Mouse (Mus musculus) adrenal gland, adult (tissue): ENCODE measurements around the gene Susd3.
A peak's percentile ranks its signal among the peaks of the same experiment; 100 is the strongest.

Experiments
- DNase-seq, 2 experiments: peaks; one replicate each; pipeline ENCODE4 v3.0.0; 2022 to 2023; ENCODE audit warnings: low spot score in 1 of 2; ENCODE audit not compliant: inconsistent age in 2 of 2

Gene Susd3

DNA sequence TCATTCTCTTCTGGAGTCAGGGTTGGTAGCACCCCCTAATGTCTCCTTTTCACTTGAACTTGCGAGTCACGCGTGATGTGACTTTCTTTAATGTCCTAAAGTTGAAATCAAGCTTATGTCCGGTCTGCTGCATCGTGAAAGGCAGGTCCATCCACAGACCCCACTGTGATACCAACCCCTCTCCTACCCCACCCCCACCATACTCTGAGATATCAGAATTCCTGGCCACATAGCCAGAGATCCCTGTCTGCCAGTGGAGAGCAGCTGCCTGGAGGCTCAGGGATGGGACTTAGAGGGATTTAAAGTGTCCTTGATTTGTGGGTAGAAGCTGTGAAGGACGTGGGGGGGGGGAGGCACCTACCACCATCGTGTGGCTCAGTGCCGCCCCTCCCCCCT lies at the start of gene Susd3:
Susd3 (minus strand) TSS at position 240 of the 396 bp plus-strand sequence.
- DNase-seq, result no peak

DNA sequence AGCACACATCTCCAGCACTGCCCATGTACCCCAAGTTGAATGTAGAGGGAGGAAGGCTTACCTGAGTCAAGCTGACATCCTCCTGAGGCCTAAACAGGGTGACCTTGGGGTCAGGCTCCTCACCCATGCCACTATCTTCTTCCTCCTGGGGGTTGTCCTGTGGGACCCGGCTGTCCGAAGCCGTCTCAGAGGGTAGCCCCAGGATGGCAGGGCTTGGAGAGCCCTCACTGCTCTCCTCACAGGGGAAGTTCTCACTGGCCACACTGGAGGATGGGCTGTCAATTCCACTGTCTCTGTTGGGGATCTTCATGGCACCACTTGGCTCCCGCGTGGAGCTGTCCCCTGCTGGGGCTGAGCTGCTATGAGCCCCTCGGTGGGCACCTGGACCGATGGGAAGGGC lies 47.8 kb upstream of the Susd3 start:
- DNase-seq, result no peak

DNA sequence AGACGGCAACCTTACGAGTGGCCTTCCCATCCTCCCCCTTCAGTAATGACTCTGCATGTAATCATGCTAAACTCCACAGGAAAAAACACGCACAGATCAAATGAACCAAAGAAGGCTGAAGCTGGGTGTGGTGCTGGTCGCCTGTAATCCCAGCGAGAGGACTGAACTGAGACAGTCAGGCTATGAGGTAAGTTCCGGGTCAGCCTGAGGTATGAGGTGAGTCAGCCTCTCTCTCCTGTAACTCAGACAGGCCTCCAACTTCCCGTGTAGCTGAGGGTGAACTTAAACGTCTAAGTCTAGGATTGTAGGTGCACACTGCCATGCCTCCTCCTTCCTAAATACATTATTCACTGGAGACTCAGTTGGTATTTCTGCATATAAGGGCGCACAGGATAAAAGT lies 45.6 kb upstream of the Susd3 start:
- DNase-seq, result no peak

DNA sequence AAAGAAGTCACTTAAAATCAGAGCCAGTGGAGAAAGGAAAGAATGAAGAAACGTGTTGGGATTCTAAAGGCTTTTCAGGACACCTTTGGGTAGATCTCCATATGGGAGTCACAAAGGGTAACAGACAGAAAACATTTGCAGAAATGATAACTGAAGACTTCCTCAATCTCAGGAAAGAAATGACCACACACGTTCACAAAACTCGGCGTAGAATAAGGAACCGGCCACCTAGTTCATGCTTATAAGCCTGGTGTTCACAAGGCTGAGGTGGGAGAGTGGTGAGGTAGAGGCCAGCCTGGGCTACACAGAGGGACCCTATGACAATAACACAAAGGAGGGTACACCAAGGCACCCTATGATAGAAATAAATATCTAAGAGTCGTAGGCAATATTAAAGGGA lies 43.4 kb upstream of the Susd3 start:
- DNase-seq, result no peak

DNA sequence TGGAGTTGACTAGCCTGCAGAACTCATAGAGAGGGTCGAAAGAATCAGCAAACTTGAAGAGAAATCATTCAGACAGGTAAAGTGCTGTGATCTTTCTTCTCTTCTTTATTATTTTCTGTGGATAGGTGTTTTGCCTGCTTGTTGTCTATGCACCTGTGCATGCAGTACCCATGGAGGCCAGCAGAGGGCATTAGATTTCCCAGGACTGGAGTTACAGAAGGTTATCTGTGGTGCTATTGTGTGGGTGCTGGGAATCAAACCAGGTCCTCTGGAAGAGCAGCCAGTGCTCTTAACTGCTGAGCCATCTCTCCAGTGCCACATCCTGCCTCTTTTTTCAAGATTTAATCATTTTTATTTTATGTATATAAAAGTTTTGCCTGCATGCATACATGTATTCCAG lies 42.9 kb upstream of the Susd3 start:
- no peak for DNase-seq

DNA sequence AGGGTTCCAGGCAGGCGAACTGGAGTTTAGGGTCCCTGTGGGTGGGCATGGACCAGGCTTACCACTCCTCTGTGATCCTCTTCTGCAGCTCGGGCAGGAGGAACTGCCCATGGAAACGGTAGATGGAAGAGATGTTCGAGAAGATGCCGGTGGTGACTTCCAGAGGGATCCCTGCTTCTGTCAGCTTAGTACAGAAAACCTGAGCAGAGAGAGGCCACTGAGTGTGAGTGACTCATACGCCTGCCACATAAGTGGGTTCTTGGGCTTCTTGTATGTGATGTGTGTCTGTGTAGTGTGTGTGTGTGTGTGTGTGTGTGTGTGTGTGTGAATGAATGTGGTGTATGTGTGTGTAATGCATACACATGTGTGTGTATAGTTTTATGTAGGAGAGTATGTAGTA lies 38.7 kb upstream of the Susd3 start:
- no peak for DNase-seq

DNA sequence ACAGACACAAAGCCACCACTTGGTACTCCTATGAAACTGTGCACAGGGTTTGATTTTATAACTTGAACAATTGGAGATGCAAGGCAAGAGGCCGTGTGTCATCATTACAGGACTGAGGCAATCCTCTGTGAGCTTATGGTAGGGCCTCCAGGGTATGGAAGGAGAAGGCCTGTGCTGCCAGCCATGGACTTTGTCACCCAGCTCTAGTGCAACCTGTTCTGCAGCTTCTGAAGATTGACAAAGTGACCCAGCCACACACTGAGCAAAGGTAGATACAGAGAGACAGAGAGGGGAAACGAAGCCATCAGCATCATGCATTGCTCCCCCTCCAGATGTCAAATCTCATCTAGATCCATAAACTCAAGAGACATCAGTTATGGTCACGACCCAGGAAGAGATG lies 38.2 kb upstream of the Susd3 start:
- DNase-seq, result no peak

DNA sequence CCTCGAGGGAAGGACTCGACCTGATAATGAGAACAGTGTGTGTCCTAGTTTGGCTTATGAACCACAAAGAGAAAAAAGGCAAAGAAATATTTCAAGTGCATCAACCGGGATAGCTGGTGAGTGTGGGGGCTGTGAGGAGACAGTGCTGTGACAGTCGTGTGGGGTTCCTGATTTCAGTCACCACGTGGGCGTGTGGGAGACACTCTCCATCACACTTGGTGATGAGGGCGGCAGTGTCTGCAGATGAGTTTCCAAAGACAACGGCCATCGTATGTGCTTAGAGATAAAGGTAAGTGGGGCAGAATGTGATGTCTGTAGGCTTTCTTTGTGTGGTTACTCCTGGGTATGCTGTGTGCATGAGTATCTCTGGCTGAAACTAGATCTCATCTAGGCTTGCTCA lies 35.2 kb upstream of the Susd3 start:
- peak in 1 of 2 experiments; percentile 36 for DNase-seq

DNA sequence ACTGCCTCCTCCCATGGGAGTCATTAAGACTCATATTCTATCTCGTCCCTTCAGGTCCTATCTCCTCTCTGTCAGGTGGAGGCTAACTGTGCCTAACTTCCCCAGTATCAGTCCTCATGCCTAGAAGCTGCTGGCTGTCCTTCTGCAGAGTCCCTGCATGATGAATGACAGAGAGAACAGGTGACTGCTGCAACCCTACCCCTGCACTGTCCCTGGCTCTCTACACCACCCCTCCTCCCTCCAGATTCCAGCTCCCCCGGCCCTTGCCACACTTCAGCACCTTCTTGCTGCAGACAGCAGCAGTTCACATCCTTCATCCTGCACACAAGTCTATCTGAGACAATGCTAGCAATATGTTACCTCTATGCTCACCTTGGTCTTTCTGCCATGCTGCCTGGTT lies 33.7 kb upstream of the Susd3 start:
- DNase-seq, result no peak

DNA sequence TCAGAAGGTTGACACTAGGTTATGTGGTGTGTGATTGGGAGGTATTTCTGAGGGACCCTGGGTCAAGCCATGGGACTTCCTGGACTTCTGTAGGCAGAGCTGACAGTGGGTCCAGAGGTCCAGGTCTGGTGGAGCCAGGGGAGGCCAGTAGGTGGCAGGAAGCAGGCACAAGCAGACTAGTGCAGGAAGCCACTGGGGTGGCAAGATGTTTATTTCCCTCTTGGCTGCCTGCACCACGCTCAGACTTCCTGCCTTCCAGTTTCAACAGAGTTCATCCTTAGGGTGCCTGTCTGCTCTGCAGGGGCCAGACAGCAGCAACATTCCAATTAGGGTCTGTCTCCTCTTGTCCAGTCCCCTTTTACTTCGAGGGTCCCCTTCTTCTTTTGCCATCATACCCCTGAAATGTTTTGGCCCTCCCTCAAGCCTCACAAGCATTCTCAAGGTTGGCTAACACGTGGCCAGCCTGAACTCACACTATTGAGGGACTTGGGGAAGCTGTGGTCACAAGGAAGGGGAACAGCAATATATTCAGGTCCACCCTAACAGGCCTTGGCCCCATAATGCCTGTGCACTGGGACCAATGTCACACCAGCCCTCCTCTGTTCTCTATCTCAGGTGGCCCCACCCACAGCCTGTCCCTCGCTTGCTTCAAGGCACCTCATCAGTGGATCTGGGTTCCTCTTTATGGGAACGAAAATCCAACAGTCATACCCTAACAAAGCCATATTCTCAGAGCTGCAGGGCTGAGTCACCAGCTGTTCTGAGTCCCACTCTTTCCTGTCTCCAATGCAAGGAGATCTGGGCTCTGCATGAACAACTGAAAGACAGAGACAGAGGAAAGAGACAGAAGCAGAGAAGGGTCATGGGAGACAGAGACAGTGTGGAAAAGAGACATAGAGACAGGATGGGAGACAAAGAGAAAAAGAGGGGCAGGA lies 23.6 kb upstream of the Susd3 start:
- no peak for DNase-seq

DNA sequence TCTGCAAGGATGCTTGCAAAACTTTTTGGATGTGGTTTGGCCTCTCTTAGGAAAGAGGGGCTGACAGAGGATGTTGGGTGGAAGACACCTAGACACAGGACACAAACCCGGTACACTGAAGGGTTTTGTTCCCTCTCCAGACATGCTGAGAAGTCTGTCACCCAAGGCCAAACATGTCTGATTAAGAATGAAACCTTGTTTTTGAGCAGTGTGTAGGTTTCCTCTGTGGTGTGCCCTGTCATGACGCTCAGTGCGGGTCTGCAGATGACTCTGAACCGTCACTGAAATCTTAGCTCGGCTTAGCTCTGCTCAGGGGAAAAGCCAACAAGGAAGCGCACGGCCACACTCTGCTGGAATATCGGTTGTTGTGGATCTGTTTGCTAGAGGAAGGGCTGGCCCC lies 22.0 kb upstream of the Susd3 start:
- no peak for DNase-seq

DNA sequence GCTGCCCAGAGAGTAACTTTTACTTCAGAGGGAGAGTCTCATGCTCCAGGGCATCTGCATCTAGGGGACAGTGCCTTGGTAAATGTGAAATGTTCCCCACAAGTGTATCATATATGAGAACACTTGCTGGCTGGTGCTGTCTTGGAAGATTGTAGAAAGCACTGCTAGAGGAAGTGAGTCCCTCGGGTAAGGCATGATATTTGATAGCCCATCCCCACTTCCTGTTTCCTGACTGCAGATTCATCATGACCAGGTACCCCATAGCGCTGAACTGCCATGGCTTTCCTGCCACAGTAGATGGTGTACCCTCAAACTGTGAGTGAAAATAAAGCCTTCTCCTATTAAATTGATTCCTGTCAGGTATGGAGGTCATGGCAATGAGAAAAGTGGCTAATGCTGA lies 19.1 kb upstream of the Susd3 start:
- no peak for DNase-seq

DNA sequence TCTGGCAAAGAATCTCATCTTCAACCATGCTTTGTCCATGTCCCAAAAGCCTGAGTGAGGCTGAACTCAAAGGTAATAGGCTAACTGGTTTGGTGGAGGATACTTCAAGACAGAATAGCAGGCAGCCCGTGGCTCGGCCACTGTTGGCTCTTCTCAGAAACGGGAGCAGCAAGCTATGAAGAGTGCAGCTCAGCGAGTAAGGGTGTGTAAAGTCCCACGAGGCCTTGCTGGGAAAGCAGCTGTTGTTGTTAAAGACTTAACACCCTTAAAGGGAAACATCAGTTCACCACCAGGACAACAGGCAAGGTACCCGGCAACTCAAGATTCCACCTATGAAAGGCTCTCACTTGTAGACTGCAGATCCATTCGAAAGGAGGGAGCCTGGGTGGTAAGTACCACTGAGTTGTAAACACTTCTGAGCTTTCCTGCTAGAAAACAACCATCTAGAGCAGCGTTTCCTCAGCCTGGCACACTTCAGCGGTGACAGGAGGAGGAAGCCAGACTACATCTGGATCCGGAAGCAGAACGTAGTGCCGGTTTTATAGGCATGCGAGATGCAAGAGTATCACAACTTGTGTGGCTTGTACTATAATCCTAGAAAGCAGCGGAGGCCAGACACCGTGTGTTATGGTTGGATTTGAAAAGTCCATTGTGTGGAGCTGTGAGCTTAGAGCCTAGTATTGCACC lies 11.7 kb upstream of the Susd3 start:
- no peak for DNase-seq

DNA sequence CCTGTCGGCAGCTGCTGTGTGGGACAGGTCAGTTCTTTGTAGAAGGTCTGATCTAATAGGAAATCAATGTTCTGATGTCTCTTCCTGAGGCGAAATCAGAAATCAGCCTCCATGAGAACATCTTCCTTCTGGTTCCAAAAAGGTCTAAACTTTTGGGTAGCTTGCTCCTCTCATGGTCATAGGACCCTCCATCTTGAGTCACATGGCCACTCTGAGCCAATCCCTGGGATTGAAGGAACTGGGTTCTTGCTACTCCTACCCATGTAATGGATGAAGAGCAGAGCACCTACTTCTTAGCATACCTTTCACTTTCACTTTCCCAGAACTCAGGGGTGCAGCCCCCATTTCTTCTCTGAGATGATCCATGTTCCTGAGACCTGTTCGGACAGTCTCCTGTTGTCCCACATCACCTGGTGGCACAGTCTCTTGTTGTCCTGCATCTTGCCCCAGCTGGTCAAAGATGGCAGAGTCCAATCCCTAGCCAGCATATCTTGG lies 9.4 kb upstream of the Susd3 start:
- DNase-seq, result no peak

DNA sequence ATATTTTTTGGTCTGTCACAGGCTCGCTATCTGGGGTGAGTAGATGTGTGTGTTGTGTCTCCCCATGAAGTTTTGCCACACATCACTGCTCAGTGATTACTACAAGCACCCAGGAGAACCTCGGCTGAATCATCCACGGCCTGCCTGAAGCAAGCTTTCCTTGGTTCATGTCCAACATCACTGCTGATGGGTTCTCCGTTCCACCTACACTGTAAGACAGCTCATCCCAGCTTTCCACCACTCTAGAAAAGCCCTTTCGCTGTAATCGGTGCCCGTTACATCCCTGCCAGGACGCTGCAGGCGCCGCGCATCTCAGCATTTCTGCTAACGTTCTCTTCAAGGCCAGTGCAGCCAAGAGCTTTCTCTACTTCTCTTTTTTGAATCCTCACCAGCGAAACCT lies 4.2 kb upstream of the Susd3 start:
- no peak for DNase-seq

DNA sequence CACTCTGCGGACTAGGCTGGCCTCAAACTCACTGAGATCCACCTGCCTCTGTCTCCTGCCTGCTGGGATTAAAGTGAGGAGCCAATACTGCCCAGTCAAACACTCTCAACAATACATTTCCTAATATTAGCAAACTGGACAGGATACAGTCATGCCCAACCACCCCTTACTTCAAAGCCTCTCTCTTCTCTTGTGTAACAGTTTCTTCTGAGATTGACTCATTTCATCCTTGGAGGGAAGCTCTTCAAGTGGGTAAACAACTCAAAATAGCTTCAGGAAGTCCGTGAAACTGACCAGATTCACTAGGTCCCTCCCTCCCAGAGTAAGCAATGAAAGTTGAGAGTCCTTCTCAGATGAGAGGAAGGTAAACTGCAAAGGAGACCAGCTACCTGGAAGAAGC lies 3.6 kb upstream of the Susd3 start:
- peak in 1 of 2 experiments; percentile 44 for DNase-seq

DNA sequence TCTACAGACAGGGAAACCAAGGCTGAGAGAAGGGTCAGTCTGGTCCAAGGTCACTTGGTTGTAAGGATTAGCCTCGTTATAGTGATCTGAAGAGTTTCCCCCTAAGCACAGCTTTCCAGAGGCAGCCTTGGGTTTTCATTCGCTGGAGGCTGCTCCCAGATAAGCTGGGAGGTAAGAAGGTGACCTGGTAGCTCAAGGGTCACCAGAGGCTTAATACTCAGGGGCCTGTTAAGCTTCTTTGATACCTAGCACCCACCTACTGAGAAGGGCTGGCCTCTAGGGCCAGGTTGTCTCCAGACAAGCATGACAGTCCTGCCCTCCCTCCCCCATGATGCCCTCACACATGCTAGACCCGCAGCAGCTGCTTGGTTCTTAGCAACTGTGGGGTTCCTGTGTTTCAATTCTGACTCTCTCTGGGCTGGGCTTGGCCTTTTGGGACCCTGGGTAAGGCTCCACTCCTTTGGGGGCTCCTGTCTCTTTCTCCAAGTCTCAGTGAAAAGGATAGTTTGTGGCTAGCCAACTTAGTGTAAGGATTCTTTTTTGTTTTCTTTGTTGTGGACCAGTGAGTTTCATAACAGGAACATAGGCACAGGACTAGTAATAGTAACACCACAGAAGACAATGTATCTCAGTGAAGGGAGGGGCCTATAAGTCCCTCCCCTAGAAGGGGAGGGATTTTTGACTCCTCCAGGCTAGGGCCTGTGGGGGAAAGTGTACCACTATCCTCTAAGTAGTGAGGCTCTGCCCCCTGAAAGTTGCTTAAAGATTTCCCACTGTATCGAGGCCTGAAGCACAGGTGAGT lies 2.4 kb upstream of the Susd3 start:
- DNase-seq, result no peak

DNA sequence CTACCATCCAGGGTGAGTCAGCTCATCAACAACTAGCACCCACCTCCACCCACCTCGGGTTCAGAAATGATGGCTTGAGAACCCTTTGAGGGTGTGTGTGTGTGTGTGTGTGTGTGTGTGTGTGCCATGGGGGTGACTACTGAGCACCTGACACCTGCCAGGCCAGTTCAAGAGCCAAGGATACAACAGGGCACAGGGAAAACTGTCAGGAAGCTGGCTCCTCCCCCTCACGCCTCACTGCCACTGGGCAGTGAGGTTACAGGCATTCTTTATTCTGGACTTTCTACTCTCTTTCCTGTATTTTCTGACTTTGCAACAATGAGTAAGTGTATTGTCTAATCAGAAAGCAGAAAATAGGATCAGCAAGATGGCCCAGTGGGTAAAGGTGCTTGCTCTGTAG lies 1.1 kb upstream of the Susd3 start:
- DNase-seq, result no peak

DNA sequence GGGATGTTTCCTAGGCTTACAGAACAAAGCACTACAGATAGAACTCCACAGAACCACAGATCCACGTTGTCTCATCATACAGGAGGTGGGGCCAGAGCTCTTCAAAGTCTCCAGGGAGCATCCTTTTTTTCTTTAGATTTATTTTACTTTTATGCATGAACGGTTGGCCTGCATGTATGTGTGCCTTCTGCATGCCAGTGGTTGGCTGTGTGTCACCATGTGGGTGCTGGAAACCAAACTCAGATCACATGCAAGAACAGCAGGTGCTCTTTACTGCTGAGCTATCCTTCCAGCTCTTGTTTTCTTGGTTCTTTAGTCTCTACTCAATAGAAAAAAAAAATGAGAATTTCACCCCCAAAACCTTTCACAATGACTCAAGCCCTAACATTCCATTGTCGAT lies 417 bp upstream of the Susd3 start:
- DNase-seq, result no peak

DNA sequence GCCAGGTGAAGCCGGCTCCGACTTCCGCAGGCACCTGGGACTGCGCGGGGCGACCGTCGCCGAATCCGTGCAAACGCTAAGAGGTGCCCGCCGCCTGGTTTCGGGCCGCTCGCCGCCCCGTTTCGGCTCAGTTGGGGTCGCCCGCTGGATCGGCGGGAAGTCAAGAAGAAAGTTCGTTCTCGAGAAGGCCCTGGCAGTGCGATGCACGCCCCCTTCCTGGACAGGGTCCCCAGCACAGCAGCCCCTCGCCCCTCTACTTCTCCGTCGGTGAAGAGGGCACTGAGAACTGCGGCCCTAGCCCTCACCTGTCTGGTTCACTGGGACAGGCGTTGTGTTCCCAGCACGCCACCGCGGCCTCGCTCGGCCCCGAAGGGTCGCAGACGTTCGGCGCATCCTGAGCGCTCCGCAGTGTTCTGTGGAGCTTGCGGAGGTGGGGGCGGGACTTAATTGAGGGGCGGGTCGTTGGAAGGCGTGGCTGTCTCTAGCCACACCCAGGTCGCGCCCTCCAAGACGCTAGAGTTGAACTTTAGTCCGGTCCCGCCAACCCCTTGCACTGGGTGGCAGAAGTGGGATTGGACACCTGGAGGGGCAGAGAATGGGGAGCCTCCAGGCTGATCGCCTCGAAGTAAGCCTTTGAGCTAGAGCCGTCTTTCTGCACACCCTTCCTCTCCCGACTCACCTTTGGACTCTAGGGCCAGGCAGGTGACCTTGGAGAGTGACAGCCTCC lies 603 bp downstream of the Susd3 start:
- DNase-seq, result peak; percentile 60 to 64

DNA sequence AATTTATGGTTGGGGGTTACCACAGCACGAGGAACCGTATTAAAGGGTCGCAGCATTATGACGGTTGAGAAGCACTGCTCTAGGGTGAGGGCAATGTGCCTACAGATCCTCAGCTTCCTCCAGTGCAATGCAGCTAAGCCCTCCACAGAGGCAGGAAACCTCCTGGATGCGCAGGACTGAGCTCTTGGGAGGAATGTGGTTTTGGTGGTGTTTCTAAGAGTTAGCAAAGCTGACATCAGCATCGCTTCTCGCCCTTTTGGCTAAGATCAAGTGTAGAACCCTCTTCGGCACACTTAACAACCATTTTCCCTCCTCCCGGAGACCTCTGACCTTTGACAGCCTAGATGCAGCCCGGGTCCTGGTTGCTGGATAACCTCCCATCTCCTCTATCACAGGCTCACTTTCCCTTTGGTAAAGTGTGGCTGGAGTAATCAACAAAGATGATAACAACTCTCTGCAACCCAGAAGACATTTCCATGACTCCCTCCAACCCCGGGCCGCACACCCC lies 1.2 kb downstream of the Susd3 start:
- no peak for DNase-seq
